In the genomic region with DNA sequence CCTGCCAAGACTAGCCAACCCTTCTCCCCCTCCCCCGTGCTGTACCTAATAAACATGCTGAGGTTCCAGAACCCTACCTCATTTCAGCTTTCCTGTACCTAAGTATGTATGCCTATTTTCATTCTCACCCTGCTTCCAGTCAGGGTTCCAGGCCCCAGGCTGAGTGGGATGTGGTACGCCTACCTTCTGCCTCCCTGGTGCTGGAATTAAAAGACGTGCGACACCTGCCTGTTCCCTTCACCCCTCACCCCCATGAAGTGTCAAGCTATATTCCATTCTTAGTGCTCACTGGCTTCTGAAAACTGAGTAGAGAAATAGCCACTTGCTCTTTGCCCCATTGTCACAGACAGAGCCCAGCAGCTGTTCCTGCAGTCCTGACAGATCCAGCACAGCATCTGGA, we compare ENCODE assay signal across 21 mouse cellular contexts. TPM values are rescaled to one million over a fixed set of nuclear protein-coding genes. Genes with fewer than 3 reads are reported as not detected.
DNase-seq lines count a peak whose midpoint lies in the region; ATAC-seq lines count a peak whose summit lies in the region.
"Had no signal": no experiment of that assay in that cellular context is flagged by ENCODE, and none has a peak within 500 bp of the region (broad histone marks: within the 10 kb centered on the region; RNA-seq: fewer than 3 reads in every experiment).

No protein-coding gene starts in this region.

- WGBS in heart, embryonic 12.5 days = 58% methylated on average over 4 of the region's 4 CpGs
- WGBS in limb, embryonic 12.5 days = 60% methylated on average over 4 of the region's 4 CpGs
- 78% methylated on average over 4 of the region's 4 CpGs for WGBS in limb, embryonic 10.5 days
- 66% methylated on average over 4 of the region's 4 CpGs for WGBS in limb, embryonic 13.5 days

- H3K4me2 ChIP-seq in heart, embryonic 12.5 days = no peak overlapping the region
- no peak overlapping the region for H3K4me2 ChIP-seq in limb, embryonic 12.5 days
- no peak overlapping the region for H3K4me2 ChIP-seq in limb, embryonic 13.5 days (replicated peaks)
- H3K4me2 ChIP-seq: embryonic facial prominence, embryonic 13.5 days; heart, embryonic 11.5 days; hindbrain, embryonic 14.5 days had no signal

- H3K9ac ChIP-seq in heart, embryonic 12.5 days = no peak overlapping the region
- H3K9ac ChIP-seq in limb, embryonic 12.5 days (replicated peaks) = no peak overlapping the region
- H3K9ac ChIP-seq in limb, embryonic 13.5 days = no peak overlapping the region
- H3K9ac ChIP-seq: embryonic facial prominence, embryonic 13.5 days; hindbrain, embryonic 14.5 days had no signal

- H3K9me3 ChIP-seq in heart, embryonic 12.5 days (replicated peaks) = no peaks in the 10 kb centered on the region
- no peaks in the 10 kb centered on the region for H3K9me3 ChIP-seq in limb, embryonic 12.5 days
- H3K9me3 ChIP-seq in limb, embryonic 10.5 days (replicated peaks) = no peaks in the 10 kb centered on the region
- H3K9me3 ChIP-seq in limb, embryonic 13.5 days = no peaks in the 10 kb centered on the region
- H3K9me3 ChIP-seq: embryonic facial prominence, embryonic 13.5 days; forebrain, embryonic 10.5 days; hindbrain, embryonic 10.5 days had no signal

- no peak overlapping the region for H3K4me3 ChIP-seq in heart, embryonic 12.5 days
- no peak overlapping the region for H3K4me3 ChIP-seq in limb, embryonic 12.5 days (replicated peaks)
- no peak overlapping the region for H3K4me3 ChIP-seq in limb, embryonic 10.5 days
- no peak overlapping the region for H3K4me3 ChIP-seq in limb, embryonic 13.5 days
- H3K4me3 ChIP-seq: embryonic facial prominence, embryonic 13.5 days; erythroblast, embryonic 14.5 days; forebrain, embryonic 10.5 days; hindbrain, embryonic 10.5 days had no signal

- no peaks in the 10 kb centered on the region for H3K27me3 ChIP-seq in heart, embryonic 12.5 days (replicated peaks)
- H3K27me3 ChIP-seq in limb, embryonic 12.5 days = no peaks in the 10 kb centered on the region
- no peaks in the 10 kb centered on the region for H3K27me3 ChIP-seq in limb, embryonic 10.5 days (ENCODE audit: low read depth, poor library complexity, severe bottlenecking)
- H3K27me3 ChIP-seq in limb, embryonic 13.5 days = no peaks in the 10 kb centered on the region
- H3K27me3 ChIP-seq: embryonic facial prominence, embryonic 13.5 days had no signal

- H3K4me1 ChIP-seq in heart, embryonic 12.5 days (replicated peaks) = peaks cover 13% of the 10 kb centered on the region
- H3K4me1 ChIP-seq in limb, embryonic 12.5 days (replicated peaks) = peaks cover 15% of the 10 kb centered on the region
- H3K4me1 ChIP-seq in limb, embryonic 10.5 days = peaks cover 10% of the 10 kb centered on the region
- H3K4me1 ChIP-seq in limb, embryonic 13.5 days = peaks cover 14% of the 10 kb centered on the region

- DNase-seq in heart, adult 8-10 months (ENCODE audit: low spot score) = no peak
- no peak for DNase-seq in limb, embryonic 10.5 days (ENCODE audit: low spot score)
- DNase-seq in adipocyte (ENCODE audit: low spot score) = peak; percentile 28
- DNase-seq in thymus, postnatal 14 days = no peak
- DNase-seq: adrenal gland, adult 8-10 months; adrenal gland, postnatal 36 days; cerebellum, adult 11 months; cerebellum, adult 8-10 months; cerebellum, postnatal 14 days; gastrocnemius, postnatal 10 days; heart, adult 18-20 months had no signal

- no peaks in the 10 kb centered on the region for H3K36me3 ChIP-seq in heart, embryonic 12.5 days
- no peaks in the 10 kb centered on the region for H3K36me3 ChIP-seq in limb, embryonic 12.5 days
- H3K36me3 ChIP-seq in limb, embryonic 10.5 days = peaks cover 13% of the 10 kb centered on the region
- no peaks in the 10 kb centered on the region for H3K36me3 ChIP-seq in limb, embryonic 13.5 days

- peak overlapping the region; percentile 10; the same call in 1 of the 2 replicates for H3K27ac ChIP-seq in heart, embryonic 12.5 days (ENCODE audit: poor library complexity, severe bottlenecking)
- peak overlapping the region; percentile 37; the same call in 1 of the 2 replicates for H3K27ac ChIP-seq in limb, embryonic 12.5 days
- H3K27ac ChIP-seq in limb, embryonic 10.5 days = no peak overlapping the region
- peak overlapping the region; percentile 1; the same call in 1 of the 2 replicates for H3K27ac ChIP-seq in limb, embryonic 13.5 days
- H3K27ac ChIP-seq: embryonic facial prominence, embryonic 13.5 days; forebrain, embryonic 10.5 days; hindbrain, embryonic 10.5 days; hindbrain, embryonic 14.5 days had no signal

- ATAC-seq in heart, embryonic 12.5 days (ENCODE audit: insufficient number of reproducible peaks, low FRiP score) = no peak
- no peak for ATAC-seq in limb, embryonic 12.5 days (ENCODE audit: insufficient number of reproducible peaks, insufficient read depth, low FRiP score, low TSS enrichment, low read depth)
- ATAC-seq in limb, embryonic 13.5 days (ENCODE audit: low FRiP score, low read depth) = no peak
- ATAC-seq: forebrain, embryonic 14.5 days had no signal

RNA-seq across cellular contexts. Expression of a gene that starts 3.8 kb away (rescaled TPM):
- 114 and 120 TPM in 2 replicates for polyA plus RNA-seq in heart, embryonic 12.5 days (2016; fragmentation: Nextera tagmentation; extraction: Ambion mirVana)
- total RNA-seq in heart, adult 8-10 months (2022) = 10 to 100 TPM; 56.4 to 62.2 (median 58.2) TPM
- polyA plus RNA-seq in limb, embryonic 12.5 days (2016; fragmentation: Nextera tagmentation; extraction: Ambion mirVana) = 202 and 207 TPM in 2 replicates
- polyA plus RNA-seq in limb, embryonic 10.5 days (2016; fragmentation: Nextera tagmentation; extraction: Ambion mirVana) = 195 and 219 TPM in 2 replicates
- 158 TPM in 2 replicates for polyA plus RNA-seq in limb, embryonic 13.5 days (2015; fragmentation: Nextera tagmentation; extraction: Ambion mirVana)

RNA-seq across cellular contexts. Expression of a gene that starts 3.9 kb away (rescaled TPM):
- polyA plus RNA-seq in heart, embryonic 12.5 days (2016; fragmentation: Nextera tagmentation; extraction: Ambion mirVana) = 111 and 118 TPM in 2 replicates
- total RNA-seq in heart, adult 8-10 months (2022) = 10 to 100 TPM; 24.9 to 28.4 (median 26.8) TPM
- polyA plus RNA-seq in limb, embryonic 12.5 days (2016; fragmentation: Nextera tagmentation; extraction: Ambion mirVana) = 240 and 250 TPM in 2 replicates
- 208 and 227 TPM in 2 replicates for polyA plus RNA-seq in limb, embryonic 10.5 days (2016; fragmentation: Nextera tagmentation; extraction: Ambion mirVana)
- 174 and 188 TPM in 2 replicates for polyA plus RNA-seq in limb, embryonic 13.5 days (2015; fragmentation: Nextera tagmentation; extraction: Ambion mirVana)
